Mouse (Mus musculus) neural tube, postnatal 0 days (tissue): Measurements from ENCODE around the gene Vmn1r51. TPM values are rescaled to one million over a fixed set of nuclear protein-coding genes. Genes with fewer than 3 reads are reported as not detected.

Experiments
- polyA plus RNA-seq: library from polyadenylated mRNA; unstranded; fragments of >200 nt; fragmentation: Nextera tagmentation; extraction: Ambion mirVana; gene quantifications from 2 replicates; pipeline ENCODE4 v1.2.1, GENCODE M21; 2015

Vmn1r51 gene
- 0.10 TPM in 2 replicates for polyA plus RNA-seq

DNA sequence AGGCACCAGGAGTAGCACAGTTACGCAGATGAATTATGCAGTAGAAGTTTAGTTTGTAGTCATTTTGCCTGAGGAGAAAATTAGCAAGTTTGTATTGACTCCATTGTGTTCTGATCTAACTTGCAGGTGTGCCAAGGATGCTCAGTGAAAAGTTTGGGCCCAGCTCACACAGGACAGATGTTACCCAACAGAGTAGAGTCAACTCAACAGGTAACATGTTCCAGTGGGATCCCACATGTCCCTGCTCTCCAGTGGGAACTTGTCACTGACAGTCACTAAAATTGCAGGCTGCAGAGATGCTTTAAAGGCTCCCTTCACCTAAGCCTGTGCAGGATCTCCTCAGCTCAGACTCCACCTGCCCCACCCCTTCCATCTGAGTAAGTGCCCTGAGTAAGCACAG, at the start of gene Vmn1r51:
Vmn1r51 (plus strand) TSS at position 301 of the 400 bp plus-strand sequence.

DNA sequence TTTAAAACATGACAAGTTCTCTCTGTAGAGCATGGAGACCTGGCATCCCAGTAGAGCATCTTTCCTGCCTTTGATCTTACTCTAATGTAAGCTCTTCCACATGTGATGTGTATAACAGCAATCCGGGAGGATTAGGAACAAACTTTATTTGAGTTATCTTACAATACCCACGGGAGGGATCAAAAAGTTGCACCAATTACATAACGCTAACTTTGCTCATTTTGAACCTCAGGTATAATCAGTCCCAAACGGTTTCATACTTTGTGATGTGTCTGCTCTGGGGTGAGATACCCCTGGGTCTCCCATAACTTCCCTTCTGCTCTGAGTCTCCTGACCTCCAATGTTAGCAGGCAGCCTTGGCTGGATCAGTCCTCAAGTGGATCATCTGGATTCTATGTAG, 44.0 kb upstream of the Vmn1r51 start, which contains the start of gene Vmn1r49:
Vmn1r49 (minus strand) TSS at position 101 of the 400 bp plus-strand sequence.

DNA sequence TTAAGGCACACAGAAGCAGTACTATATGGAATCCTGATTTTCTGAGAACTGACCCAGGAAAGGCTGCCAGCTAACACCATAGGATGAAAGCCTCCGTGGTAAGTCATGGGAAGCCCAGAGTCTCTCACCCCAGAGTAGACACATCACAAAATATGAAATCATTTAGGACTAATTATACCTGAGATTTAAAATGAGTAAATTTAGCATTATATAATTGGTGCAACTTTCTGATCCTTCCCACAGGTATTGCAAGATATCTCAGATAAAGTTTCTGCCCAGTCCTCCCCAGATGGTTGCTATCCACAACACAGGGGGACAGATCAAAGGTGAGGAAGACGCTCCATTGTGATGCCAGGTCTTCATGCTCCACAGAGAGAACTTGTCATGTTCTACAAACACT, 21.3 kb upstream of the Vmn1r51 start, which contains the start of gene Vmn1r50:
Vmn1r50 (plus strand) TSS at position 301 of the 400 bp plus-strand sequence.

DNA sequence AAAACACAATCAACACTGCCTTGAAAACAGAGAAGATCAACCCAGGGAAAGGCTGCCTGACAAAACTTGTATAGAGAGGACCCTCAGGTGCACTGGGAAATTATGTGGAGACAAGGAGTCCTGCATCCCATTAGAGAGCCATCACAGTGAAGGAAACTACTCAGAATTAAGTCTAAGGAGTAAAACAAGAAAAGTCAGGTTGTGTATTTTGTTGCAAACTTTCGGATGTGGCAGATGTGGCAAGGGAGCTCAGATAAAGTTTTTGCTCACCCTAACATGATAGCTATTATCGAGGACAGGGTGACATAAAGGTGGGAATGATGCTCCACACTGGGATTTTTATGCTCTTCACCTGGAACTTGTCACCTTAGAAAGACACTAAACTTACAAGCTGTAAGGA, 52.1 kb downstream of the Vmn1r51 start, which contains the start of gene Vmn1r52:
Vmn1r52 (plus strand) TSS at position 301 of the 400 bp plus-strand sequence.

Other genes with a start within 250 kb of the Vmn1r51 start
- not detected in 2 replicates for gene Vmn1r42, start 246.2 kb upstream of the Vmn1r51 start, polyA plus RNA-seq
- gene Vmn1r43, start 246.2 kb upstream of the Vmn1r51 start, polyA plus RNA-seq = not detected in 2 replicates
- not detected in 2 replicates for gene Vmn1r44, start 238.9 kb upstream of the Vmn1r51 start, polyA plus RNA-seq
- gene Vmn1r45, start 182.0 kb upstream of the Vmn1r51 start, polyA plus RNA-seq = not detected in 2 replicates
- gene Vmn1r46, start 153.3 kb upstream of the Vmn1r51 start, polyA plus RNA-seq = not detected in 2 replicates
- not detected in 2 replicates for gene Vmn1r47, start 106.4 kb upstream of the Vmn1r51 start, polyA plus RNA-seq
- not detected in 2 replicates for gene Vmn1r48, start 85.8 kb upstream of the Vmn1r51 start, polyA plus RNA-seq
- not detected in 2 replicates for gene Vmn1r49, start 44.1 kb upstream of the Vmn1r51 start, polyA plus RNA-seq
- not detected in 2 replicates for gene Vmn1r50, start 21.2 kb upstream of the Vmn1r51 start, polyA plus RNA-seq
- not detected in 2 replicates for gene Vmn1r52, start 52.2 kb downstream of the Vmn1r51 start, polyA plus RNA-seq
- gene V1ra8, start 80.2 kb downstream of the Vmn1r51 start, polyA plus RNA-seq = not detected in 2 replicates
- not detected in 2 replicates for gene Vmn1r53, start 101.8 kb downstream of the Vmn1r51 start, polyA plus RNA-seq
- gene Vmn1r54, start 123.7 kb downstream of the Vmn1r51 start, polyA plus RNA-seq = not detected in 2 replicates
- gene BC048671, start 178.6 kb downstream of the Vmn1r51 start, polyA plus RNA-seq = not detected in 2 replicates
- 0.23 and 0.45 TPM in 2 replicates for gene Chst13, start 202.6 kb downstream of the Vmn1r51 start, polyA plus RNA-seq
- gene Uroc1, start 210.7 kb downstream of the Vmn1r51 start, polyA plus RNA-seq = not detected in 2 replicates
- 9.1 and 10.4 TPM in 2 replicates for gene Zxdc, start 246.9 kb downstream of the Vmn1r51 start, polyA plus RNA-seq